15 mouse cellular contexts compared by ENCODE assay signal in genomic region chr5:90065884-90066615, GRCm38 (mm10).
DNase-seq lines count a peak whose midpoint lies in the region; ATAC-seq and TF ChIP-seq lines count a peak whose summit lies in the region.
"Had no signal": no experiment of that assay in that cellular context is flagged by ENCODE, and none has a peak within 500 bp of the region (broad histone marks: within the 10 kb centered on the region; RNA-seq: fewer than 3 reads in every experiment).

No protein-coding gene starts in this region.

- TF ChIP-seq POLR2A in heart, adult 2 months (IDR thresholded peaks at IDR 0.05; ENCODE audit: insufficient read depth, low read depth, low read length): no peak

- ATAC-seq in midbrain, embryonic 13.5 days: 0 out of 2 replicates have a peak, but pooled peaks have one; percentile 34
- ATAC-seq in forebrain, embryonic 14.5 days: peak; percentile 90
- peak; percentile 42; the same call in 1 of the 2 replicates for ATAC-seq in megakaryocyte progenitor cell, adult 5-6 weeks (replicated peaks; ENCODE audit: poor library complexity)

- H3K27ac ChIP-seq in heart, adult 2 months: no peak overlapping the region
- no peak overlapping the region for H3K27ac ChIP-seq in midbrain, embryonic 13.5 days
- no peak overlapping the region for H3K27ac ChIP-seq in midbrain, embryonic 10.5 days (replicated peaks)
- H3K27ac ChIP-seq in forebrain, embryonic 14.5 days (ENCODE audit: low read depth, low read length): no peak overlapping the region
- H3K27ac ChIP-seq: kidney, embryonic 15.5 days had no signal

- H3K4me1 ChIP-seq in heart, adult 2 months (ENCODE audit: control insufficient read depth, insufficient read depth, low read length): peaks cover 2% of the 10 kb centered on the region; the same call in 1 of the 2 replicates
- 0 out of 2 replicates have a peak, but pooled peaks cover 3% of the 10 kb centered on the region for H3K4me1 ChIP-seq in midbrain, embryonic 13.5 days (replicated peaks)
- no peaks in the 10 kb centered on the region for H3K4me1 ChIP-seq in midbrain, embryonic 10.5 days
- peaks cover 14% of the 10 kb centered on the region for H3K4me1 ChIP-seq in forebrain, embryonic 14.5 days (ENCODE audit: control insufficient read depth, insufficient read depth, low read length)
- H3K4me1 ChIP-seq: kidney, embryonic 15.5 days had no signal

- H3K79me2 ChIP-seq in heart, adult 2 months (replicated peaks; ENCODE audit: control insufficient read depth, insufficient read depth, low read length): no peaks in the 10 kb centered on the region

- H3K4me3 ChIP-seq in heart, adult 2 months: no peak overlapping the region
- no peak overlapping the region for H3K4me3 ChIP-seq in midbrain, embryonic 13.5 days (replicated peaks)
- H3K4me3 ChIP-seq in midbrain, embryonic 10.5 days: no peak overlapping the region
- H3K4me3 ChIP-seq in forebrain, embryonic 14.5 days (ENCODE audit: low read depth, low read length): no peak overlapping the region
- H3K4me3 ChIP-seq: kidney, embryonic 15.5 days; myocyte had no signal

- no peak overlapping the region for H3K9ac ChIP-seq in heart, adult 2 months (ENCODE audit: low read depth, low read length)
- H3K9ac ChIP-seq in midbrain, embryonic 13.5 days (replicated peaks): no peak overlapping the region
- no peak overlapping the region for H3K9ac ChIP-seq in forebrain, embryonic 14.5 days (ENCODE audit: low read length)
- H3K9ac ChIP-seq: kidney, embryonic 15.5 days had no signal

- TF ChIP-seq CTCF in heart, adult 2 months (IDR thresholded peaks at IDR 0.05): no peak

- no peak overlapping the region for H3K4me2 ChIP-seq in midbrain, embryonic 13.5 days (replicated peaks)
- H3K4me2 ChIP-seq in forebrain, embryonic 14.5 days (ENCODE audit: low read length): no peak overlapping the region
- H3K4me2 ChIP-seq: kidney, embryonic 15.5 days had no signal

- DNase-seq in heart, adult 18-20 months: peak; percentile 27 to 48
- DNase-seq in heart, adult 2 months: no peak
- no peak for DNase-seq in midbrain, embryonic 10.5 days (ENCODE audit: low spot score)
- DNase-seq in forebrain, embryonic 14.5 days (ENCODE audit: low spot score): peak; percentile 89
- no peak for DNase-seq in retina, postnatal 1 day
- no peak for DNase-seq in adrenal gland, postnatal 4 days (ENCODE audit: low spot score in 2 of 2)
- DNase-seq: adrenal gland, postnatal 25 days; cerebellum, adult 9-10 months; layer of hippocampus, adult 9-11 months; lung, postnatal 10 days; thymus, postnatal 4 days had no signal

- intact Hi-C loops in heart, adult 2 months (cut with DNase I): no loop called here

- H3K36me3 ChIP-seq in heart, adult 2 months (ENCODE audit: control insufficient read depth, insufficient read depth, low read length): no peaks in the 10 kb centered on the region
- no peaks in the 10 kb centered on the region for H3K36me3 ChIP-seq in midbrain, embryonic 13.5 days
- H3K36me3 ChIP-seq in midbrain, embryonic 10.5 days: no peaks in the 10 kb centered on the region
- H3K36me3 ChIP-seq in forebrain, embryonic 14.5 days (ENCODE audit: control insufficient read depth, insufficient read depth, low read length): no peaks in the 10 kb centered on the region
- H3K36me3 ChIP-seq: kidney, embryonic 15.5 days had no signal

- 25% methylated on average over 6 of the region's 6 CpGs for WGBS in heart, adult 2 months
- 71% methylated on average over 6 of the region's 6 CpGs for WGBS in midbrain, embryonic 13.5 days
- WGBS in midbrain, embryonic 10.5 days: 89% methylated on average over 6 of the region's 6 CpGs
- 17% methylated on average over 6 of the region's 6 CpGs for WGBS in forebrain, embryonic 14.5 days

- no peak for TF ChIP-seq EP300 in heart, adult 2 months (IDR thresholded peaks at IDR 0.05; ENCODE audit: insufficient read depth, low read depth, low read length)

- no peaks in the 10 kb centered on the region for H3K27me3 ChIP-seq in heart, adult 2 months (ENCODE audit: control insufficient read depth, insufficient read depth, low read length)
- no peaks in the 10 kb centered on the region for H3K27me3 ChIP-seq in midbrain, embryonic 13.5 days
- no peaks in the 10 kb centered on the region for H3K27me3 ChIP-seq in midbrain, embryonic 10.5 days (ENCODE audit: low read depth, poor library complexity, severe bottlenecking)
- no peaks in the 10 kb centered on the region for H3K27me3 ChIP-seq in forebrain, embryonic 14.5 days (replicated peaks; ENCODE audit: control insufficient read depth, insufficient read depth, low read length)
- H3K27me3 ChIP-seq: kidney, embryonic 15.5 days had no signal

- no peaks in the 10 kb centered on the region for H3K9me3 ChIP-seq in midbrain, embryonic 13.5 days
- H3K9me3 ChIP-seq in midbrain, embryonic 10.5 days (replicated peaks): no peaks in the 10 kb centered on the region
- H3K9me3 ChIP-seq in forebrain, embryonic 14.5 days (replicated peaks; ENCODE audit: control insufficient read depth, low read length): no peaks in the 10 kb centered on the region
- H3K9me3 ChIP-seq: kidney, embryonic 15.5 days had no signal

Comparison
In these comparisons a context has a peak if more than half of its experiments do, and no peak if none do; other contexts are left out.
1. DNase-seq: peak in heart, adult 18-20 months (2 of 2) and forebrain, embryonic 14.5 days (single experiment); none in heart, adult 2 months (0 of 2), midbrain, embryonic 10.5 days (single experiment), retina, postnatal 1 day (single experiment) and adrenal gland, postnatal 4 days (0 of 2).
2. ATAC-seq: peak in every context shown above with its lines; median percentile 90 in forebrain, embryonic 14.5 days; 42 in megakaryocyte progenitor cell, adult 5-6 weeks; 34 in midbrain, embryonic 13.5 days.